Mouse (Mus musculus): ENCODE measurements around the gene Arhgap19.
A peak's percentile ranks its signal among the peaks of the same experiment; 100 is the strongest.

The Arhgap19 gene

GRCm38 (mm10) chr19:41800986-41801741 lies 683 bp downstream of the Arhgap19 start:
- no peak for DNase-seq (ENCODE audit: low read depth in 2 of 2, low spot score in 2 of 2)

DNA sequence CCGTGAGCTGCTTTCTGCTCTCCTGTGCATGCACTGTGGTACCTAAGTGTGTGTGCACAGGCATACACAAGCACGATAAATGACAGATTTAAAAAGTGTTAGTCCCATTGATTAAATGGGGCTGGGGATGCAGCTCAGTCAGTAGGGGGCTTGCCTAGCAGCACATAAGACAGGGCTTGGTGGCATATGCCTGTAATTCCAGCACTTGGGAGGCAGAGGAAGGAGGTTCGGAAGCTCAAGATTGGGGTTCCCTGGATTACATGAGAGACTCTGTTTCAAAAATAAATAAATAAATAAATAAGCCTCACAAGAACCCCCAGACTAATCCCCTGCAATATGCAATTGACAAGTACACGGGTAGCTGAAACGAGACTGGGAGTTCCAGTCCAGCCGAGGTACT lies 1.4 kb downstream of the Arhgap19 start:
- no peak for DNase-seq (ENCODE audit: low read depth in 2 of 2, low spot score in 2 of 2)

DNA sequence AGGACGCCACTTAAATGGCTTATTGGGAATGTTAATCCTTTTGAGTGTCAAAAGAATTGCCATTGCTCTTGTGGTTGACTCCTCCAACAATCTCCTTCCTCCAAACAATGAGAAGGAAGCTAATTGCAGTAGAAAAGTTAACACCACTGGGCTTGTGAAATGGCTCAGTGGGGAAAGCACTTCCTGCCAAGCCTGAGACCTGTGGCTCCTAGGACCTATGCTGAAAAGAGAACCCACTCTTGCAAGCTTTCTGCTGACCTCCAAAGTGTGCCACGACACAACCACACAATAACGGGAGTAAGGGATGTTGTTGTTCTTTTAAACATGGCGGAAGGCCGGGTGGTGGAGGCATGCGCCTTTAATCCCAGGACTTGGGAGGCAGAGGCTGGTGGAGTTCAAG lies 4.3 kb downstream of the Arhgap19 start:
- DNase-seq (ENCODE audit: low read depth in 2 of 2, low spot score in 2 of 2): no peak

GRCm38 (mm10) chr19:41796789-41797327 lies 5.0 kb downstream of the Arhgap19 start:
- DNase-seq (ENCODE audit: low read depth in 2 of 2, low spot score in 2 of 2): no peak

DNA sequence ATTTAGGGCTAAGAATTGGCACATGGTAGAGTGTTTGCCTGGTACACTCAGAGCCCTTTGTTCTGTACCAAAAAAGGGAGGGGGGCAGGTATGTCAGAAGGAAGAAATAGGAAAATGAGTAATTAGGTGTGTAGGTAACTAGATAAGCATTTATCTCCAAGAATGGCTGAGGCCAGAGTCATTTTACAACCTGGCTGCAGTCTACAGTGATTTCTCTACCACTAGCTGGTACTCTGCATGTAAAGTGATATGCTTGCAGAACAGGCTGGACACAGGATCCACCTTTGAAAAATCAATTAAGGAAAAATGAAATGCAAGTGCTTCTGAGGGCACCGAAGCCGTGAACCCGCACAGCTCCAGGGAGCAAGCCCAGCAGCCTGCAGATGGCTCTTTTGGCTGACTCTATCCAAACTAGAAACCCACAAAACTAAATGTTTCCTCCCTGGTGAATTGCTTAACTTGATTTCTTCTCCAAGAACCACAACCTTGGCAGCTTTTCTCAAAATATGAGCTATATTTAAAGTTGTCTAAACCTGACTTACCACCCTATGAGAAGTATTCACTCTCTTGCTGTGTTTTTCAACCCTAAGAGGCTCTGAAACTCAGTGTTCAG lies 5.6 kb downstream of the Arhgap19 start:
- DNase-seq (ENCODE audit: low read depth in 2 of 2, low spot score in 2 of 2): no peak

- no peak for DNase-seq (ENCODE audit: low read depth in 2 of 2, low spot score in 2 of 2)
Observed at GRCm38 (mm10) chr19:41794901-41795300, 6.9 kb downstream of the Arhgap19 start.

DNA sequence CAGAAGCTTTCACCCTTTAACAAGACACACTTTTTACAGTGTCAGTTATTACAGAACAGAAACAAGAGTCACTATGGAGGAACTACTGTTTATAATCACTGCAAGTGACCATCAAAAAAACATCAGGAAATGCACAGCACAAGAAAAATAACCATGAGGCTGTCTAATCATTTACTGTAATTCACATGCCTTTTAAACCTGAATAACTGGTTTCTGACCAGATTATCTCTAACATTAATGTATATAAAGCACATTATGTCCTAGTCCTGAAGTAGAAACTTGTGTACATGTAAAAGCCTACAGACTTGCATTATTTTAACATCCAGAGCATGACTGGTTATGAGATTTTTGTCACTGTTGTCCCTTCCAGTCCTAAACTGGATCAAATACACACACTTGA lies 7.8 kb downstream of the Arhgap19 start:
- DNase-seq (ENCODE audit: low read depth in 2 of 2, low spot score in 2 of 2): no peak

GRCm38 (mm10) chr19:41792934-41793486 lies 8.8 kb downstream of the Arhgap19 start:
- no peak for DNase-seq (ENCODE audit: low read depth in 2 of 2, low spot score in 2 of 2)

- DNase-seq (ENCODE audit: low read depth in 2 of 2, low spot score in 2 of 2): no peak
Observed at GRCm38 (mm10) chr19:41791384-41791783, 10.5 kb downstream of the Arhgap19 start.

- no peak for DNase-seq (ENCODE audit: low read depth in 2 of 2, low spot score in 2 of 2)
Observed at GRCm38 (mm10) chr19:41789110-41789961, 12.5 kb downstream of the Arhgap19 start.

- no peak for DNase-seq (ENCODE audit: low read depth in 2 of 2, low spot score in 2 of 2)
Observed at GRCm38 (mm10) chr19:41786896-41787295, 15.0 kb downstream of the Arhgap19 start.

GRCm38 (mm10) chr19:41777514-41777913 lies 24.3 kb downstream of the Arhgap19 start:
- DNase-seq (ENCODE audit: low read depth in 2 of 2, low spot score in 2 of 2): no peak

GRCm38 (mm10) chr19:41768711-41769110 lies 33.1 kb downstream of the Arhgap19 start:
- DNase-seq (ENCODE audit: low read depth in 2 of 2, low spot score in 2 of 2): peak; percentile 31 to 38

GRCm38 (mm10) chr19:41766628-41767027 lies 35.2 kb downstream of the Arhgap19 start:
- DNase-seq (ENCODE audit: low read depth in 2 of 2, low spot score in 2 of 2): no peak

- DNase-seq (ENCODE audit: low read depth in 2 of 2, low spot score in 2 of 2): peak; percentile 78 to 89
Observed at GRCm38 (mm10) chr19:41763870-41764660, 37.8 kb downstream of the Arhgap19 start.

DNA sequence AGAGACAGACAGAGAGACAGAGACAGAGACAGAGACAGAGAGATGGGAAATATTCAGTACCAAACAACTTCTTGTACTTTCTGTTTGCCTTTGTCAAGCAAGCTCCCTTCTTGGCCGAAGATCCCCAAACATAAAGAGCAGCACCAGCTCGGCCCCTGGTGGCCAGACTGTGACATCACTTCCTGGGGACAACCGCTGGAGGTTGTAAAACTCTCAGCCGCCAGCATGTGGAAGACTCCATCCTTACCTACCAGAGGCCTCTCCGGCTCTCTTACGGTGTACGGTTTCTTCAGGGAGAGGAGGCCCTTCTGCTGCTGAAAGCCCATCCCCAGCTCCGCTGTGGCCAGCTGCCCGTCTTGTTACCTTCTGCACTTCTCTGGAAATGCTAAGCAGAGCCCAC lies 40.3 kb downstream of the Arhgap19 start:
- DNase-seq (ENCODE audit: low read depth in 2 of 2, low spot score in 2 of 2): no peak

DNA sequence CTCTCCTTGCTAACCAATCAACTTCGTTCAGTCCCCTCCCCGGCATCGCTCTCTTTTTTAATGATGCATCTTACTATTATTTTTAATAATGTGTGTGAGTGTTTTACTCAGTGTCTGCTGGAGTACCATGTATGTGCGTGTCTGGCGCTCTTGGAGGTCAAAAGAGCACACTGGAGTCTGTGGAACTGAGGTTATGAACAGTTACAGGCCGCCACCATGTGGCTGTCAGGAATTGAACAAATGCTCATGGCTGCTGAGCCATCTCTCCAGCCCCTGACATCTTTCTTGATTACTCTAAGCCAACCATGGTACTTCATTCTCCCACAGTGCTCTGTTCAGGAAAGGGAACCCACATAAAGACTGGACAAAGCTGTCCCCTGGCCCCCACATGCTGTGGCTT lies 42.1 kb downstream of the Arhgap19 start:
- no peak for DNase-seq (ENCODE audit: low read depth in 2 of 2, low spot score in 2 of 2)

DNA sequence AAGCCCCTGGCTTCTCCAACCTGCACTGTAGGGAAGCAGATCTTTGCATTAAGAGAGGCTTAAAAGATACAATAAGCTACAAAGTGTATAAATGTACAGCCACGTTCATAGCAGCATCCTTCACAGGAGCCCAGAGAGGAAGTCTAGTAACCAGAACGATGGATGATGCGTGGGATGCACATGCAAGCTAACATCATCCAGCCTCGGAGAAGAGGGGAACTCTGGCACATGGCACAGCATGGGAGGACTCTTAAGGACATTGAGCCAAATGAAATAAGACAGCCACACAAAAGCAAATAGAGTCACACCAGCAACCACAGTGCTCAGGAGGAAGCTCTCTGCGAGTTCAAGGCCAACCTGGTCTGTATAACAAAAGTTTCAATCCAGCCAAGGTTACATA lies 42.6 kb downstream of the Arhgap19 start:
- DNase-seq (ENCODE audit: low read depth in 2 of 2, low spot score in 2 of 2): no peak

- no peak for DNase-seq (ENCODE audit: low read depth in 2 of 2, low spot score in 2 of 2)
Observed at GRCm38 (mm10) chr19:41754760-41755159, 47.1 kb downstream of the Arhgap19 start.

- no peak for DNase-seq (ENCODE audit: low read depth in 2 of 2, low spot score in 2 of 2)
Observed at GRCm38 (mm10) chr19:41751906-41752305, 49.9 kb downstream of the Arhgap19 start.

DNA sequence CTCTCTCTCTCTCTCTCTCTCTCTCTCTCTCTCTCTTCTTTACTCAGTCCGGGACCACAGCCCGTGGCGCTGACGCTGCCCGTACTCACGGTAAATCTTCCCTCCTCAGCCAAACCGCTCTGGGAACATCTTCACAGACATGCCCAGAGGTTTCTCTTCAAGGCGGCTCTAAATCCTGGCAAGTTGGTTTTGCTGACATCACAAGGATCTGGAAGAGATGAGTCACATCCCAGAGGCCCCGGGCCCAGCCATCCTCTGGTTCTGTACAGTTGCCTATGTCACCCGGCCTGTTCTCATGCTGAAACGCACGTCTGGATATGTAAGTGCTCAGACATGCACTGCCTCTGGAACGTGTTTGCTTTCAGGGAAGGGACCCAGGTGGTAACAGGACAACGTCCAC lies 54.4 kb downstream of the Arhgap19 start:
- no peak for DNase-seq (ENCODE audit: low read depth in 2 of 2, low spot score in 2 of 2)

All from CD8-positive naive resting alpha-beta T cell, adult 2 months (primary cell).